Mouse (Mus musculus) heart, embryonic 15.5 days (tissue): ENCODE measurements around the gene Hsd17b6. TPM values are rescaled to one million over a fixed set of nuclear protein-coding genes. Genes with fewer than 3 reads are reported as not detected.

ENCODE experiments used
- ATAC-seq: fragments of 200-750 bp; cut with Nextera tagmentation; replicated peaks from 2 replicates; pipeline ENCODE4 v1.8.0; 2017; ENCODE audit warnings: low read depth, moderate TSS enrichment; ENCODE audit not compliant: insufficient number of reproducible peaks, insufficient read depth, low FRiP score
- H3K27ac ChIP-seq: fragments of 300-500 bp; sonication (generic); 2 replicates; pipeline ENCODE4 v1.5.1; 2015; ENCODE audit warnings: mild to moderate bottlenecking, inconsistent platforms
- H3K27me3 ChIP-seq: fragments of 300-500 bp; sonication (generic); 2 replicates; pipeline ENCODE4 v1.6.1; 2015; ENCODE audit warnings: inconsistent platforms
- H3K36me3 ChIP-seq: fragments of 300-500 bp; sonication (generic); 2 replicates; pipeline ENCODE4 v1.6.1; 2015; ENCODE audit warnings: mild to moderate bottlenecking, inconsistent platforms
- H3K4me1 ChIP-seq: fragments of 300-500 bp; sonication (generic); replicated peaks from 2 replicates; pipeline ENCODE4 v1.6.1; 2015; ENCODE audit warnings: inconsistent platforms
- H3K4me2 ChIP-seq: fragments of 300-500 bp; sonication (generic); 2 replicates; pipeline ENCODE4 v1.6.1; 2015; ENCODE audit warnings: inconsistent platforms, mild to moderate bottlenecking, moderate library complexity
- H3K4me3 ChIP-seq: fragments of 300-500 bp; sonication (generic); 2 replicates; pipeline ENCODE4 v1.5.1; 2015; ENCODE audit warnings: mild to moderate bottlenecking, inconsistent platforms
- H3K9ac ChIP-seq: fragments of 300-500 bp; sonication (generic); 2 replicates; pipeline ENCODE4 v1.6.1; 2015; ENCODE audit warnings: mild to moderate bottlenecking, inconsistent platforms
- H3K9me3 ChIP-seq: fragments of 300-500 bp; sonication (generic); replicated peaks from 2 replicates; pipeline ENCODE4 v1.6.1; 2016; ENCODE audit warnings: inconsistent platforms
- WGBS: fragments of 180-500 bp; shearing (Covaris S2); methylation state at CpG from one replicate; pipeline ENCODE4 v1.1.7; 2015; ENCODE audit warnings: mixed read lengths; 5-methylcytosine and 5-hydroxymethylcytosine counted together
- polyA plus RNA-seq: library from polyadenylated mRNA; unstranded; fragments of >200 nt; fragmentation: Nextera tagmentation; extraction: Ambion mirVana; gene quantifications from 2 replicates; pipeline ENCODE4 v1.2.1, GENCODE M21; 2015

The Hsd17b6 gene
- polyA plus RNA-seq, 1 experiment from 2014 or later, result not detected

GRCm38 (mm10) chr10:128004918-128005317 is 2.5 kb downstream of the Hsd17b6 start:
- Histone ChIP-seq H3K27ac (no peak overlapping the region), H3K27me3 (no peaks in the 10 kb centered on the region), H3K9me3 (no peaks in the 10 kb centered on the region), H3K36me3 (no peaks in the 10 kb centered on the region), H3K9ac (no peak overlapping the region), H3K4me2 (no peak overlapping the region), H3K4me3 (no peak overlapping the region), H3K4me1 (no peaks in the 10 kb centered on the region)
- 67% methylated on average over 10 of the region's 10 CpGs for WGBS
- ATAC-seq, result no peak

DNA sequence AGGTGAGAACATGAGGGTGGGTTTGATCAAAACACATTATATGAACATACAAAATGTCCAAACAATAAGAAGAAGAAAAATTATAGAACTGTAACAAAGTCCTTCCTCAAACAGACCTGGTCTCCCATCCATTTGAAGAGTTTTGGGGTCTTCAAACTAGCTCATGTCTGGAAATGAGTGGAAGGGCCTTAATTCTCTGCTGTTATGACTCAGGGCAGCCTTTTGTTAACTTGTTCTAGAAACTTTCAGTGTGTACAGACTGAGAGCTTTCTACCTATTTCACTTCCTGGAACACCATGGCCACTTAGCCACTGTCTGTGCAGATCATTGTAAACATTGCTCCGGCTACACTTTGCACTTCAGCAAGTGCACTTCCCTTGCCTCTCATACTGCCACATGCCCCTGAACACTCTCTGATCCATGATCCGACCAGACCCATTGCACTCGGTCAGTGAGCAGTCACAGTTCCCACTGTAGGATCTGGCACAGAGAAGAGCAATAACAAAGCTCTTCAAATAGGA is 4.1 kb downstream of the Hsd17b6 start:
- H3K4me1 ChIP-seq, result no peaks in the 10 kb centered on the region
- ATAC-seq, result no peak
- H3K27me3 ChIP-seq, result no peaks in the 10 kb centered on the region
- no peak overlapping the region for H3K27ac ChIP-seq
- H3K9me3 ChIP-seq, result no peaks in the 10 kb centered on the region
- H3K9ac ChIP-seq, result no peak overlapping the region
- no peak overlapping the region for H3K4me3 ChIP-seq
- 69% methylated on average over 3 of the region's 3 CpGs for WGBS
- H3K36me3 ChIP-seq, result no peaks in the 10 kb centered on the region
- no peak overlapping the region for H3K4me2 ChIP-seq

- Histone ChIP-seq H3K9me3 (no peaks in the 10 kb centered on the region), H3K27ac (no peak overlapping the region), H3K4me3 (no peak overlapping the region), H3K9ac (no peak overlapping the region), H3K4me2 (no peak overlapping the region), H3K27me3 (no peaks in the 10 kb centered on the region), H3K36me3 (no peaks in the 10 kb centered on the region), H3K4me1 (no peaks in the 10 kb centered on the region)
- no peak for ATAC-seq
- 98% methylated on average over 1 of the region's 1 CpGs for WGBS
Observed at GRCm38 (mm10) chr10:127998260-127998659, 9.2 kb downstream of the Hsd17b6 start.

DNA sequence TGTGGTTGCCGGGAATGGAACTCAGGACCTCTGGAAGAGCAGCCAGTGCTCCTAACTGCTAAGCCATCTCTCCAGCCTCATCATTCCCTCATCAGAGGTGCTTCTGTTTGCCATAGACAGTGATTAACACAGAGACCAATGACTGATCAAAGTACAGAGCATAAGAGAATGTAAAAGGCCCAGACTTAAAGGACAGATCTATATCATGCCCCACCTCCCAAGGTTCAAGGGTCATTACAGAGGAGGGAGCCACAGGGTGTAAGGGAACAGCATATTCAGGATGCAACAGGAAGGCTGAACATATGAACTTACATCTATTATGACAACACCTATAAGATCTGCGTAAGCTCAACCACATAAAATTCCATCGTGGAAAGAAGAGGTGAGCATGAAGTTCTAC is 10.7 kb downstream of the Hsd17b6 start:
- WGBS, result 82% methylated on average over 3 of the region's 3 CpGs
- Histone ChIP-seq H3K27ac (no peak overlapping the region), H3K27me3 (no peaks in the 10 kb centered on the region), H3K9me3 (no peaks in the 10 kb centered on the region), H3K9ac (no peak overlapping the region), H3K4me1 (no peaks in the 10 kb centered on the region), H3K4me3 (no peak overlapping the region), H3K4me2 (no peak overlapping the region), H3K36me3 (no peaks in the 10 kb centered on the region)
- no peak for ATAC-seq

DNA sequence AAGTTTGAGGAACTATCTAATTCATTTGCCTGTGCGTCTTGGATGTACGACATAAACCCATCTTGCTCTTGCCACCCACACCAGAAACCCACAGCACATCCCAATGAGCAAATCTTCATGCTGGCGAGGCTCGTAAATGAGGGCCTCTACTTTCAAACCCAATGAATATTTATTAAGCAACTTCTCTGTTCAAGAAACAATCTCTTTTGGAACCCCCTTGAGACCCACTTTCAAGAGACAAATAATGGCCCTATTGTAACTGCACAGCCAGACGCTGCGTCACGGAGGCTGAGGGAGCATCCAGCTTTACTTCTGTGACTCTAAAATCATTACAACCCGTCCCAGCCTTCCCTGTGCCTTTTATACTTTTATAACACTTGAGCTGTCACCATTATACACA is 21.8 kb downstream of the Hsd17b6 start:
- Histone ChIP-seq H3K9ac (no peak overlapping the region), H3K4me1 (no peaks in the 10 kb centered on the region), H3K4me3 (no peak overlapping the region), H3K4me2 (no peak overlapping the region), H3K27ac (no peak overlapping the region), H3K36me3 (no peaks in the 10 kb centered on the region), H3K27me3 (no peaks in the 10 kb centered on the region), H3K9me3 (no peaks in the 10 kb centered on the region)
- WGBS, result 72% methylated on average over 8 of the region's 8 CpGs
- ATAC-seq, result no peak

DNA sequence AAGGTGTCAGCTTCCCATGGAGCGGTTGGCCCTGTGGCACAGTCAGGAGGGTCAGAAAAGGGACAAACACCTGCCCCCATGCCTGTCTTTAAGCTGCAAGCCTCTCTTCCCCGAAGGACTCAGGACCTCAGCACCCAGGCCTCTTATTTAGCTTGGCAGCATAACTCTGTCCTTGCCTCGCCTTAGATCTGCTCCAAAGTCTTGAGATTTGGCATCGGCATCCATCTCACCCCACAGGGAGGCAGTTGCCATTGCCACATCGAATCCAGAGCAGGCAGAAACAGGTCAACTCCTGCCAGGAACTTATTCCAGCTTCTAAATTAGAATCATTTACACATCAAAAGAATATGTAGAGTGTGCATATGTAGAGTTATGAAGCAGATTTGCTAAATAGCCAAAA is 22.8 kb downstream of the Hsd17b6 start:
- H3K27me3 ChIP-seq, result no peaks in the 10 kb centered on the region
- no peak overlapping the region for H3K27ac ChIP-seq
- no peak for ATAC-seq
- H3K4me2 ChIP-seq, result no peak overlapping the region
- no peaks in the 10 kb centered on the region for H3K9me3 ChIP-seq
- WGBS, result 71% methylated on average over 5 of the region's 5 CpGs
- no peak overlapping the region for H3K9ac ChIP-seq
- H3K4me3 ChIP-seq, result no peak overlapping the region
- H3K36me3 ChIP-seq, result no peaks in the 10 kb centered on the region
- H3K4me1 ChIP-seq, result no peaks in the 10 kb centered on the region

DNA sequence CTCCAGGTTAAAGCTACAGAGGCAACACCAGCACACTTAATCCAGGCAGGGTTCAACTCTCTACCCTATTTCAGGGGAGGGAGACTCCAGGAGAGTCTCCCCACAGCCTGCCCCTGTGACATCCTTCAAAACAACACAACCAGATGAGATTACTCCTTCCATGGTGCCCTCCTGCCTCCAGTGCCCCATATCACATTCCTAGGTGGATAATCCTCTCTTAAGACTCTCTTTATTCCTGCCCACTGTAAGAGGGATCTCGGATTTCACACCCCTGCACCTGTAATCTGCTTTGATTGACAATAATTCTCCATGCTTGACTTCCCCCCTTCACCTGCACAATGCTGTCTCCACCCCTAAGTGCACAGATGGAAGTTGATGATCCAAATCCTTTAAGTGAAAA is 31.9 kb downstream of the Hsd17b6 start:
- H3K27me3 ChIP-seq, result no peaks in the 10 kb centered on the region
- no peak overlapping the region for H3K9ac ChIP-seq
- no peak overlapping the region for H3K4me2 ChIP-seq
- no peak overlapping the region for H3K27ac ChIP-seq
- H3K4me3 ChIP-seq, result no peak overlapping the region
- no peaks in the 10 kb centered on the region for H3K4me1 ChIP-seq
- H3K9me3 ChIP-seq, result no peaks in the 10 kb centered on the region
- H3K36me3 ChIP-seq, result no peaks in the 10 kb centered on the region
- ATAC-seq, result no peak
- 21% methylated on average over 1 of the region's 1 CpGs for WGBS

DNA sequence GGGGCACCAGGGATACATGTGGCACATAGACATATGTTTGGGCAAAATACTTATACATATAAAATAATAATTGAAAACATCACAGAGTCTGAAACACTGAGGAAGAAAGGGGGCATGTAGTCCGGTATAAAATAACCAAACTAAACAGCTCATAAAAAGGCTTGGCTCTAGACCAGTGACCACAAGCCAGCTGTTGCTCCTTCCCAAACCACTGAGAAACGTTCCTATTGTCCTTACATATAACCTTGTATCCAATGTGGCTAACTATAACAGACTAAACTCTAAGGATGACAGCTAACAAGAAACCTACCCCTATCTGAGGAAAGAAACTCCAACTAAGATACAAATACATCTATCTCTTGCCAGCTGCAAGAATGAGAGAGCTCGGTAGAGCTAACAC is 33.3 kb downstream of the Hsd17b6 start:
- H3K27ac ChIP-seq, result no peak overlapping the region
- no peak overlapping the region for H3K4me2 ChIP-seq
- WGBS, result 70% methylated on average over 3 of the region's 3 CpGs
- H3K36me3 ChIP-seq, result no peaks in the 10 kb centered on the region
- no peak overlapping the region for H3K4me3 ChIP-seq
- H3K27me3 ChIP-seq, result no peaks in the 10 kb centered on the region
- no peaks in the 10 kb centered on the region for H3K4me1 ChIP-seq
- no peak overlapping the region for H3K9ac ChIP-seq
- no peaks in the 10 kb centered on the region for H3K9me3 ChIP-seq
- ATAC-seq, result no peak

- Histone ChIP-seq H3K4me3 (no peak overlapping the region), H3K27ac (no peak overlapping the region), H3K9ac (no peak overlapping the region), H3K36me3 (no peaks in the 10 kb centered on the region), H3K27me3 (no peaks in the 10 kb centered on the region), H3K4me1 (no peaks in the 10 kb centered on the region), H3K9me3 (no peaks in the 10 kb centered on the region), H3K4me2 (no peak overlapping the region)
- no peak for ATAC-seq
- 67% methylated on average over 3 of the region's 3 CpGs for WGBS
Observed at GRCm38 (mm10) chr10:127971135-127971534, 36.3 kb downstream of the Hsd17b6 start.

- Histone ChIP-seq H3K27me3 (no peaks in the 10 kb centered on the region), H3K4me3 (no peak overlapping the region), H3K4me2 (no peak overlapping the region), H3K9me3 (no peaks in the 10 kb centered on the region), H3K9ac (no peak overlapping the region), H3K36me3 (no peaks in the 10 kb centered on the region), H3K4me1 (no peaks in the 10 kb centered on the region), H3K27ac (no peak overlapping the region)
- 56% methylated on average over 3 of the region's 3 CpGs for WGBS
- no peak for ATAC-seq
Observed at GRCm38 (mm10) chr10:127970359-127970831, 37.0 kb downstream of the Hsd17b6 start.

- no peaks in the 10 kb centered on the region for H3K9me3 ChIP-seq
- no peaks in the 10 kb centered on the region for H3K36me3 ChIP-seq
- 43% methylated on average over 4 of the region's 4 CpGs for WGBS
Observed at GRCm38 (mm10) chr10:127969820-127970219, 37.6 kb downstream of the Hsd17b6 start.

GRCm38 (mm10) chr10:127966506-127966905 is 40.9 kb downstream of the Hsd17b6 start:
- H3K27ac ChIP-seq, result no peak overlapping the region
- no peak overlapping the region for H3K4me2 ChIP-seq
- no peak for ATAC-seq
- H3K4me1 ChIP-seq, result 0 out of 2 replicates have a peak, but pooled peaks cover 5% of the 10 kb centered on the region
- no peaks in the 10 kb centered on the region for H3K36me3 ChIP-seq
- H3K9me3 ChIP-seq, result no peaks in the 10 kb centered on the region
- no peak overlapping the region for H3K9ac ChIP-seq
- no peak overlapping the region for H3K4me3 ChIP-seq
- 81% methylated on average over 6 of the region's 6 CpGs for WGBS
- no peaks in the 10 kb centered on the region for H3K27me3 ChIP-seq

More at GRCm38 (mm10) chr10:127969820-127970219, 37.6 kb downstream of the Hsd17b6 start:
- Histone ChIP-seq H3K27me3 (no peaks in the 10 kb centered on the region), H3K4me1 (0 out of 2 replicates have a peak, but pooled peaks cover 1% of the 10 kb centered on the region), H3K4me3 (no peak overlapping the region), H3K4me2 (no peak overlapping the region), H3K9ac (no peak overlapping the region), H3K27ac (no peak overlapping the region)
- ATAC-seq, result no peak
